Mouse (Mus musculus): ENCODE data around the gene T2. TPM values are rescaled to one million over a fixed set of nuclear protein-coding genes. Genes with fewer than 3 reads are reported as not detected.

T2 gene
- polyA plus RNA-seq, 1 experiment from 2014 or later, result not detected

DNA sequence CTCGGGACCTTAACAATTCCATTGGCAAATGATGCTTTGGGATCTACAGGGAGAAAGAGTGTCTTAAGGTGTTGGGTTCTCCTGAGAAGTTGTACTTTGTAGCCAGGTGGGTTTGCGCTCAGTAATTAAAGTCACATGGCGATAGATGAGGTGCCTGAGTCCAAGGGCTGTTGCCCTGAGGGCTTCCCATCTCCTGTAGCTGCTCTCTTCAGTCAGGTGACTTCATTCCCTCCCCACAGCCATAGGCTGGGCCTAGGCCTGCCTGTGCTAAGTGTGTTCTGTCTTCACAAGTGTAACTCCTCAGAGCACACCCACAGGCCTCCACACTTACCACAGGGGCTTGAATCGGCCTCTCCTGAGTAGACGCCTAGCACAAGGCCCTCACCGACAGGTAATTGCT is 1.7 kb downstream of the T2 start:
- H3K9me3 ChIP-seq (replicated peaks; ENCODE audit: control insufficient read depth, low read length), result no peaks in the 10 kb centered on the region
- no peak overlapping the region for H3K9ac ChIP-seq (ENCODE audit: low read depth, low read length)
- 63% methylated on average over 6 of the region's 6 CpGs for WGBS (ENCODE audit: insufficient replicate concordance)
- H3K27ac ChIP-seq (ENCODE audit: low read length), result no peak overlapping the region
- H3K27me3 ChIP-seq (ENCODE audit: control insufficient read depth, insufficient read depth, low read depth, low read length), result no peaks in the 10 kb centered on the region
- no peak overlapping the region for H3K4me2 ChIP-seq (ENCODE audit: low read depth, low read length)
- ATAC-seq (ENCODE audit: low read depth), result no peak
- no peaks in the 10 kb centered on the region for H3K4me1 ChIP-seq (ENCODE audit: control insufficient read depth, low read depth, low read length)
- H3K4me3 ChIP-seq (ENCODE audit: low read depth, low read length), result no peak overlapping the region
- no peaks in the 10 kb centered on the region for H3K36me3 ChIP-seq (ENCODE audit: control insufficient read depth, insufficient read depth)

DNA sequence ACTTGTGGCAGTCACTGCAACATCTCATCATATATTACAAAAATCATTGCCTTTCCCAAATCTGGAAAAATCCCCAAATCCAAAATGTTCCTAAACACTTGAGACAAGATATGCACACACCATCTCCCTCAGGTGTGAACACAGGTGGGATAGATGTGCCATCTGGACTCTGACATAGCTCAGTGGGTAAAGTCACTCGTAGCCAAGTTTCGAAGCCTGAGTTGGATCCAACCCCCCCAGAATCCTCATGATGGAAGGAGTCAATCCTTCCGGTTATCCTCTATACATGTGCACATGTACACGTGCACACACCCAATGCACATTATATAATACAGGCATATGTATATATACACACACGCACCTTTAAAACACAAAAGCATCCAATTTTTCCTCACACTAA is 5.1 kb downstream of the T2 start:
- ATAC-seq (ENCODE audit: low read depth), result no peak
- Histone ChIP-seq H3K4me1 (ENCODE audit: control insufficient read depth, low read depth, low read length) (no peaks in the 10 kb centered on the region), H3K27me3 (ENCODE audit: control insufficient read depth, insufficient read depth, low read depth, low read length) (no peaks in the 10 kb centered on the region), H3K9ac (ENCODE audit: low read depth, low read length) (no peak overlapping the region), H3K4me2 (ENCODE audit: low read depth, low read length) (no peak overlapping the region), H3K9me3 (replicated peaks; ENCODE audit: control insufficient read depth, low read length) (no peaks in the 10 kb centered on the region), H3K4me3 (ENCODE audit: low read depth, low read length) (no peak overlapping the region), H3K27ac (ENCODE audit: low read length) (no peak overlapping the region), H3K36me3 (ENCODE audit: control insufficient read depth, insufficient read depth) (no peaks in the 10 kb centered on the region)
- WGBS (ENCODE audit: insufficient replicate concordance), result 67% methylated on average over 5 of the region's 5 CpGs

DNA sequence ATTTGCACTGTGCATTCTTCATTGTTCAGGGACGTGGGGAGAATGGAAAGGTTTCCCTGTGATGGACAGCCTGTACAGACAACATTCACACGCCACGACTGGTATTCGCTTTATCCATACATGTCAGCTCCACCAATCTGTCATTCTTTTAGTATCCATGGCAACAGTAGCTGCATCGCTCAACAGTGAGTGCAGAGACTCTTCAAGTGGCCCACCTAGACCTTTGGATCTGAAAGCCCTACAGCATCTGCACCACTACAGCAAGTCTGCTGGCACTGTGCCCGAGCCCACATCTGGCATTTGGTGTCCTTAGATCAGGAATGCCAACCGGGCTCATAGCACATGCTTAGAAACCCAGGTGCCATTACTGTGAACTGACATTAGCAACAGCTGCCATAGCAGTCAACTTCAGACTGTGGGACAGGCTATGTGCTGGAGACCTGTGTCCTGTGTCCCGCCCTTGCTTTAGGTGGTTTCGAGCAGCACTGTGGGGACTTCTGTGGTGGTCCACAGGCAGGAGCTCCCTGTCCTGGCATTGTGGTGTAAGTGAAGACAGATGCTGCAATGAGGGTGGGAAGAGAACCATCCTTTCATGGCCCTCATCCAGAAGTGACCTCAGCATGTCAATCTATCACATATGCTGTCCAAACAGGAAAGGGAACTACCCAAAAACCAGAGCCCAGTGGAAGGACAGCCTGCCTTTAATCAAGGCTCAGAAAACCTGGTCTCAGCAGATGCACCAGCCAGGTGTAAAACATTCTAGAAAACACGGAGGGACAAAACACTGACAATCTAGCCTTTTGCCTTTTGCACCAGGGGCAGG is 5.7 kb downstream of the T2 start:
- ATAC-seq (ENCODE audit: low read depth), result no peak
- 63% methylated on average over 10 of the region's 10 CpGs for WGBS (ENCODE audit: insufficient replicate concordance)
- no peak overlapping the region for H3K9ac ChIP-seq (ENCODE audit: low read depth, low read length)
- no peaks in the 10 kb centered on the region for H3K27me3 ChIP-seq (ENCODE audit: control insufficient read depth, insufficient read depth, low read depth, low read length)
- H3K4me3 ChIP-seq (ENCODE audit: low read depth, low read length), result no peak overlapping the region
- no peak overlapping the region for H3K4me2 ChIP-seq (ENCODE audit: low read depth, low read length)
- no peaks in the 10 kb centered on the region for H3K4me1 ChIP-seq (ENCODE audit: control insufficient read depth, low read depth, low read length)
- no peaks in the 10 kb centered on the region for H3K9me3 ChIP-seq (replicated peaks; ENCODE audit: control insufficient read depth, low read length)
- H3K36me3 ChIP-seq (ENCODE audit: control insufficient read depth, insufficient read depth), result no peaks in the 10 kb centered on the region
- H3K27ac ChIP-seq (ENCODE audit: low read length), result no peak overlapping the region

DNA sequence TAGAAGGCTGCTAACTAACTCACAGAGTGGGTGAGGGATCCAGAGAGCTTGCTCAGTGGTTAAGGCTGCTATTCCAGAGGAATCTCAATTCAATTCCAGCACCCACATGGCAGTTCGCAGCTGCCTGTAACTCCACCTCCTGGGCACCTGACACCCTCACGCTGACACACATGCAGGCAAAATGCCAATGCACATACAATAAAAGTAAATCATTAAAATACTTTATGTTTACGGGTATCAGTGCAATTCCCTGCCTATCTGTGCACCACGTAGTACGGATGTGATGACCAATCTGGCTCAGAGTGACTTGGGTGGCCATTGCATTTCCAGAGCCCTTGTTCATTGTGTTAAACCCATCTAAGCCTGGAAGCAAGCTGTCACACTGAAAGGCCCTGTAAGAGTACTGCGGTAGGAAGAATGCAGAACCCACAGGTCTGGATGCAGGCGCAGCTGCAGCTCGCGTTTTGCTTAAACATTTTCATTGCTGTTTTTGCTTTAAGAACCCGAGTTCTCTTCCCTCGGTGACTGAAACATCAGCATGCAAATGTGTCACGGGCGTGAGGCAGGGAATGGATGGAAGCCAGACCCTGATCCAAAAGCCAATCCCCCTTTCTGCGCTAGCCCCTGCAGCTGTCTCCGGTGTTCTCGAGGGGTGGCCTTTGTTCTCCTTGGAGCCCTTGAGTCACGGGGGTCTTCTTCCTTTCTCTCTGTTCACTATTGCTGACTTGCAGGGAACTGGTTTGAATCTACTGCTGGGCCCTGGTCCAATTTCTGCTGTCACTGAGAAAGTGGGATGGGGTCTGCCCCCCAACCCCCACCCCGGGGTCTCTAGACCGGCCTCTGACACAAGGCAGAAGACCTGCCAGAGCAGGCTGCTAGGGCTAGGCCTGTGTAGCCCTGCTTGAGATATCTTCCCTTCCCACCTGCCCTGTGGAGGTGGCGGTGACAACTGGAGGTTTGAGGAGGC is 12.0 kb downstream of the T2 start:
- no peak overlapping the region for H3K9ac ChIP-seq (ENCODE audit: low read depth, low read length)
- H3K36me3 ChIP-seq (ENCODE audit: control insufficient read depth, insufficient read depth), result no peaks in the 10 kb centered on the region
- H3K9me3 ChIP-seq (replicated peaks; ENCODE audit: control insufficient read depth, low read length), result no peaks in the 10 kb centered on the region
- no peak overlapping the region for H3K4me2 ChIP-seq (ENCODE audit: low read depth, low read length)
- no peak overlapping the region for H3K4me3 ChIP-seq (ENCODE audit: low read depth, low read length)
- H3K27me3 ChIP-seq (ENCODE audit: control insufficient read depth, insufficient read depth, low read depth, low read length), result no peaks in the 10 kb centered on the region
- WGBS (ENCODE audit: insufficient replicate concordance), result 48% methylated on average over 20 of the region's 20 CpGs
- no peak overlapping the region for H3K27ac ChIP-seq (ENCODE audit: low read length)
- ATAC-seq (ENCODE audit: low read depth), result no peak
- H3K4me1 ChIP-seq (ENCODE audit: control insufficient read depth, low read depth, low read length), result peaks cover 4% of the 10 kb centered on the region

DNA sequence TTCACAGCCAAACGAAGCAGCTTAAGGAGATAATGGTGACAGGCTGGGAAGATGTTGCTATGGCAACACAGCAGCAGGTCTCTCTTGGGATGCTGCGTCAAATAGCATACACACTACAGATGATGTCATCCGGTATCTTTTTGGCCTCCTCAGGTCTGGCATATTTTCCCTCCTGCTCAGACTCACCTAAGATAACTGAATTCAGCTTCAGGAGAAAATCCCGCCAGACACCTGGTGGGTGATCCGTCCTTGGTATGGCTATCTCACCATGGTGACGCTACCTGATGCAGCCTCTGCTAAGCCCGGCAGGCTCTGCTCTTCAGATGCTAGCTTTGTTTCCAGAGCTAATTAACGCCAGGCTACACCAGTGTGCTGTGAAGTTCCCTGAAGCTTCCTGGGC is 12.8 kb downstream of the T2 start:
- Histone ChIP-seq H3K4me3 (ENCODE audit: low read depth, low read length) (no peak overlapping the region), H3K36me3 (ENCODE audit: control insufficient read depth, insufficient read depth) (no peaks in the 10 kb centered on the region)

DNA sequence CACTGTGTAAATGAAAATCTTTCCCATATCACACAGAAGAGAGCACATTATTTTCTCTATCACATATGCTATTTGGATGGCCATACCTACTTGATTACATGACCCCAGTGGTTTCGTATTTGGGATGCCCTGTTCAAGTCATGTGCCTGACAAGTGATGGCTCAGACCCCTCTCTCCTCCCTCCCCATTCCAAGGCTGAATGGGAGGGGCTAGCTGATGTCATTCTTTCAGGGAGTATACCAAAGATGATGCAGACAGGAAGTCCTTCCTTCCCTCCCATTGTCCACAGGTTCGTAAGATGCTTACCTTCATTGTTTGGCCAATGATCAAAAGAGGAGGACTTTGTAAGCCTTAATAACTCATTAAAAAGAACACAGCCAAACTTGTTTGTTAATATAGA is 13.4 kb downstream of the T2 start:
- ATAC-seq (ENCODE audit: low read depth), result no peak
- no peaks in the 10 kb centered on the region for H3K27me3 ChIP-seq (ENCODE audit: control insufficient read depth, insufficient read depth, low read depth, low read length)
- no peaks in the 10 kb centered on the region for H3K9me3 ChIP-seq (replicated peaks; ENCODE audit: control insufficient read depth, low read length)
- peaks cover 4% of the 10 kb centered on the region for H3K4me1 ChIP-seq (ENCODE audit: control insufficient read depth, low read depth, low read length)
- H3K4me3 ChIP-seq (ENCODE audit: low read depth, low read length), result no peak overlapping the region
- no peak overlapping the region for H3K27ac ChIP-seq (ENCODE audit: low read length)
- H3K36me3 ChIP-seq (ENCODE audit: control insufficient read depth, insufficient read depth), result no peaks in the 10 kb centered on the region
- no peak overlapping the region for H3K4me2 ChIP-seq (ENCODE audit: low read depth, low read length)
- H3K9ac ChIP-seq (ENCODE audit: low read depth, low read length), result no peak overlapping the region
- WGBS (ENCODE audit: insufficient replicate concordance), result 46% methylated on average over 2 of the region's 2 CpGs

More for the DNA sequence above, 12.8 kb downstream of the T2 start:
- Histone ChIP-seq H3K9me3 (replicated peaks; ENCODE audit: control insufficient read depth, low read length) (no peaks in the 10 kb centered on the region), H3K27me3 (ENCODE audit: control insufficient read depth, insufficient read depth, low read depth, low read length) (no peaks in the 10 kb centered on the region), H3K4me2 (ENCODE audit: low read depth, low read length) (no peak overlapping the region), H3K27ac (ENCODE audit: low read length) (no peak overlapping the region), H3K9ac (ENCODE audit: low read depth, low read length) (no peak overlapping the region), H3K4me1 (ENCODE audit: control insufficient read depth, low read depth, low read length) (peaks cover 4% of the 10 kb centered on the region)
- 40% methylated on average over 8 of the region's 8 CpGs for WGBS (ENCODE audit: insufficient replicate concordance)
- no peak for ATAC-seq (ENCODE audit: low read depth)

DNA sequence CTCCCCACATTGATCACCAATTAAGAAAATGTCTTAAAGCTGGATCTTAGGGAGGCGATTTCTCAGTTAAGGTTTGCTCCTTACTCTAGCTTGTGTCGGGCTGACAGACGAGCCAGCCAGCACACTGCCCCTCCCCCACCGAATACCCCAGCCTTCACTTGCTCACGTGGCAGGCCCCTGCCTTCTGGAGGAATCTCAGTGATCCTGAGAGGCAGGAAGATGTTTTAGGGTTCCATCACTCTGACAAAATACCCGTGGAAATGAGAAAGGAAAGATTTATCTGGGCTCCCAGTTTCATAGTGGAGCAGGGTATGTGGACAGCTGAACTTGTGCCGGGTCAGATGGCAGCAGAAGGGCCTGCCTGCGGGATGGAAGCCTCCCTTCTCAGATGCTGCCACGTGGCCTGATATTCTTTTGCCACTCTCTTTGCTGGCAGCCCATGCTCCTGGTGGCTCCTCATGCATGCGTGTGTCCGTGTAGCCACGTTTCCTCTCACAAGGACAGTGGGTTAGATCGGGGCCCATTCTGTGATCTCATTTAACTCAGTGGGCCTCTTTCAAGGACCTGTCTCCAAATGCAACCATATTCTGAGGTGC is 14.9 kb downstream of the T2 start:
- 44% methylated on average over 13 of the region's 13 CpGs for WGBS (ENCODE audit: insufficient replicate concordance)
- ATAC-seq (ENCODE audit: low read depth), result no peak

DNA sequence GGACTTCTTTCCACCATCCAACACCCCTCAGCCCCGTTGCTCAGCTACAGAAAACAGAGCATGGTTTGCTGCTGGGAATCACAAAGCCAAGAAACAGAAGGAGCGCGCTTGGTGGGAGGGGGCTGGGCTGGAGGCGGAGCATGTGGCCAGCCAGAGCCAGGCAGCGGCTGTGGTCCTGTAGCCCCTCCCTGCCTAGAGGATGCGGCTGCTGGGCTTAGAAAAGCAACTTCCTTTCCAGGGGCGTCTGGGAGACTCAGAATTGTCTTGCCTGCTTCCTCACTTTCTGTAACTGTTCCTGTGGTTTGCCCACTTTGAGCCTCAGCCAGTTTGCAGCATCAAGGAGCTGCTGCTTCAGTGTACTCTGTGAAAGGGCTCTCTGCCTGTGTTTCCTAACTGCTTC is 16.0 kb downstream of the T2 start:
- peak overlapping the region; percentile 44 for H3K4me2 ChIP-seq (ENCODE audit: low read depth, low read length)
- H3K4me3 ChIP-seq (ENCODE audit: low read depth, low read length), result peak overlapping the region; percentile 23
- no peak overlapping the region for H3K27ac ChIP-seq (ENCODE audit: low read length)
- no peaks in the 10 kb centered on the region for H3K9me3 ChIP-seq (replicated peaks; ENCODE audit: control insufficient read depth, low read length)
- H3K9ac ChIP-seq (ENCODE audit: low read depth, low read length), result no peak overlapping the region
- H3K36me3 ChIP-seq (ENCODE audit: control insufficient read depth, insufficient read depth), result no peaks in the 10 kb centered on the region
- no peaks in the 10 kb centered on the region for H3K27me3 ChIP-seq (ENCODE audit: control insufficient read depth, insufficient read depth, low read depth, low read length)
- 0% methylated on average over 7 of the region's 7 CpGs for WGBS (ENCODE audit: insufficient replicate concordance)
- peaks cover 4% of the 10 kb centered on the region for H3K4me1 ChIP-seq (ENCODE audit: control insufficient read depth, low read depth, low read length)
- ATAC-seq (ENCODE audit: low read depth), result 0 out of 2 replicates have a peak, but pooled peaks have one; percentile 24

More for the DNA sequence above, 14.9 kb downstream of the T2 start:
- Histone ChIP-seq H3K27ac (ENCODE audit: low read length) (no peak overlapping the region), H3K4me3 (ENCODE audit: low read depth, low read length) (no peak overlapping the region), H3K9me3 (replicated peaks; ENCODE audit: control insufficient read depth, low read length) (no peaks in the 10 kb centered on the region), H3K4me2 (ENCODE audit: low read depth, low read length) (no peak overlapping the region), H3K27me3 (ENCODE audit: control insufficient read depth, insufficient read depth, low read depth, low read length) (no peaks in the 10 kb centered on the region), H3K9ac (ENCODE audit: low read depth, low read length) (no peak overlapping the region), H3K4me1 (ENCODE audit: control insufficient read depth, low read depth, low read length) (peaks cover 4% of the 10 kb centered on the region), H3K36me3 (ENCODE audit: control insufficient read depth, insufficient read depth) (no peaks in the 10 kb centered on the region)

Data from liver, embryonic 16.5 days (tissue).